ENCODE assay signal across 15 mouse cellular contexts in genomic region chr7:89726712-89727111, GRCm38 (mm10).
"Had no signal": no experiment of that assay in that cellular context is flagged by ENCODE, and none has a peak within 500 bp of the region (broad histone marks: within the 10 kb centered on the region; RNA-seq: fewer than 3 reads in every experiment).

No protein-coding gene starts in this region.

- H3K36me3 ChIP-seq: midbrain, embryonic 13.5 days; midbrain, embryonic 15.5 days; neural tube, embryonic 12.5 days; stomach, embryonic 15.5 days had no signal

- DNase-seq: lung, adult 18-20 months; lung, embryonic 14.5 days; lung, postnatal 10 days; lung, postnatal 4 days; right cerebral cortex, postnatal 14 days; thymus, adult 18-20 months; thymus, postnatal 14 days; thymus, postnatal 36 days had no signal

- H3K9ac ChIP-seq: lung, embryonic 14.5 days; midbrain, embryonic 13.5 days; midbrain, embryonic 15.5 days; neural tube, embryonic 12.5 days; stomach, embryonic 15.5 days had no signal

- H3K27me3 ChIP-seq: megakaryocyte, embryonic 14.5 days; midbrain, embryonic 13.5 days; midbrain, embryonic 15.5 days; neural tube, embryonic 12.5 days; stomach, embryonic 15.5 days had no signal

- H3K4me3 ChIP-seq: megakaryocyte, embryonic 14.5 days; midbrain, embryonic 13.5 days; midbrain, embryonic 15.5 days; neural tube, embryonic 12.5 days; stomach, embryonic 15.5 days had no signal

- H3K9me3 ChIP-seq: megakaryocyte, embryonic 14.5 days; midbrain, embryonic 13.5 days; midbrain, embryonic 15.5 days; neural tube, embryonic 12.5 days; stomach, embryonic 15.5 days had no signal

- H3K4me2 ChIP-seq: lung, embryonic 14.5 days; midbrain, embryonic 11.5 days; midbrain, embryonic 13.5 days; midbrain, embryonic 15.5 days; neural tube, embryonic 12.5 days; stomach, embryonic 15.5 days had no signal

- H3K27ac ChIP-seq: midbrain, embryonic 13.5 days; midbrain, embryonic 15.5 days; neural tube, embryonic 12.5 days; stomach, embryonic 15.5 days; stomach, postnatal 0 days had no signal

- ATAC-seq: midbrain, embryonic 13.5 days; midbrain, embryonic 15.5 days had no signal

- H3K4me1 ChIP-seq: megakaryocyte, embryonic 14.5 days; midbrain, embryonic 13.5 days; midbrain, embryonic 15.5 days; neural tube, embryonic 12.5 days; stomach, embryonic 15.5 days had no signal
